Mouse (Mus musculus) NIH3T3 (cell line): ENCODE measurements around the gene Ppp2r5e.

Experiments used
- DNase-seq: peaks from one replicate; pipeline ENCODE4 v3.0.0-alpha.2; 2012; ENCODE audit warnings: low read depth

Gene Ppp2r5e

DNA sequence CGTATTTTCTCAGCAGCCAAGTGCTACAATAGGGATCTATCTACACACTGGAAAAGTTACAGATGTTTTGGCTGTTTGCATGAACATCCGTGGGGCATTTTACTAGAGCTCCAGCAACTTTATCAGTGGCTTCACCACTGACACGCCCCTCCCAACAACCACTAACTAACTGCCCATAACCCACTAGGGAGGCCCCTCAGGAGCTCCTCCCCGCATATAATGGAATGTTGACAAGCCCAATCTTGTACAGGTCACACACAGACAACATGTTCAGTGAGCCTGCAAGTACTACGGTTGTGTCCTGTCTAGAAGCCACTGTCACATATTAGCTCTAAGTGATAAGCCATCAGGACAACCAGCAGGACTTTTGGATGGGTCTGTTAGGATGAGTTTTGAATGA, 18.8 kb downstream of the Ppp2r5e start:
- DNase-seq: no peak

DNA sequence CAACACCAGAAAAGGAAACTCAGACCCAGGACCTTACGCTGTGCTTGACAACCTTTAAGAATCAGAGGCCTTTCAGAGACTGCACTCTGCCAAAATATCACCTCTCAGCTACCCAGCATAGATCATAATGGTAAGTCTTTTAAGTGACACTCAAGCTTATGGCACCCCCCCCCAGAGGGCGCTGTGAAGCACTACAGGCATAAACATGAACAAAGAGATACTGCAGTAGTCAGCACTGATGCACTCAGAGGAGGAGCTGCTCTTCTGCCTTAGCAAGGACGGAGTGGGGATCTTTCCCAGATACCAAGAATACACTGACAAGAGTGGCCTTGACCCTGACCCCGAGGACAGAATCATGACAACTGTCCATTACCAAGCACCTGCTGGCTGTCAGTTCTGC, 23.8 kb downstream of the Ppp2r5e start:
- DNase-seq: no peak

DNA sequence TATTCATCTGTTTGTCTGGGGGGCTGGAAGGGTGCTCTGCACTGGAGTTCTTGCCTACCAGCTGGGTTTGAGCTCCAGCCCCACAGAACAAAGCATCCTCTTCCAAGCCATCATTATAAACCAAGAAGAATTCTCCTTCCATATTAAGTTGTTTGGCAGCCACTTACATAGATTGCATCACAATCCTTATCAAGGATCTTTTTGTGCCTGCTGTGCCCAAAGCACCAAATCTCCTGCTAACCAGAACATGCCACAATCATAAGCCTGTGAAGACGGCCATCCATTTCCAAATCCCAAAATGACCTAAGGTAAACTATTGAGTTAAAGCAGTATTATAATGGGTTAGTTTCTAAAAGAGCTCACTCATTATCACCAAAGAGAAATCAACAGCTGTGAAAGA, 25.9 kb downstream of the Ppp2r5e start:
- DNase-seq: peak; percentile 30

DNA sequence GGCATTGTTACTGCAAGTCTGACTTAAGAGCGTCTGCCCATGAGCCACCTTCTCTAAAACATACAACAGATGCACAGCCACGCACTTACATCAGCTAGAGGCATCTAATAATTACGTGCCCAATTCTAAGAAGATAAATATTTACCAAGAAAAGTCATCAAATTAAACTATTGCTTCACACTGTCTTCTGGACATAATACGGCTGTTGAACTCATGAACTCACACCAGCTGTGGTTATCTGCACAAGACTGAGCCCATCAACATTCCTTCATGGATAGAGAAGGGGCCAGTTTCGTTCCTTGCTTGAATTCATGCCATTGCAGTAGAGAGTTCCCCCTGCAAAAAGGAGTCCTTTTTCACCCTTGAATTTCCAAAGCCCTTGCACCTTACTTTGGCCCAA, 28.3 kb downstream of the Ppp2r5e start:
- DNase-seq: no peak

DNA sequence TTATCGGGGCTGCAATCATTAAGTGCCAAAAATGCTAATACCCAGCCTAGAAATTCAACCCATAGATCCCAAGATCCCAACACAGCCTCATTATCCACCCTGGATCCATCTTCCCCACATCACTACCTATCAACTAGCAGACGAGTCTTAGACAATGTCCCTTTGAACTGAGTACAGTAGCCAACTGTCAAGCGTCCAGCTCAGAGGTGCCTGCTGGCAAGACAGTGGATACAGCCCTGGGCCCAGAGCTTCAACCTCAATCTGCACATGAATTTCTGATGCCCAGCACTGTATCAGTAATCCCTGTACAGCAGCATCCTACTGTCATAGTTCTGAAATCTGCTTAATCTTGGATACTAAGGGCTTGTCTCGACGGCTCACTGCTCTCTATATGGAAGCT, 30.3 kb downstream of the Ppp2r5e start:
- no peak for DNase-seq

DNA sequence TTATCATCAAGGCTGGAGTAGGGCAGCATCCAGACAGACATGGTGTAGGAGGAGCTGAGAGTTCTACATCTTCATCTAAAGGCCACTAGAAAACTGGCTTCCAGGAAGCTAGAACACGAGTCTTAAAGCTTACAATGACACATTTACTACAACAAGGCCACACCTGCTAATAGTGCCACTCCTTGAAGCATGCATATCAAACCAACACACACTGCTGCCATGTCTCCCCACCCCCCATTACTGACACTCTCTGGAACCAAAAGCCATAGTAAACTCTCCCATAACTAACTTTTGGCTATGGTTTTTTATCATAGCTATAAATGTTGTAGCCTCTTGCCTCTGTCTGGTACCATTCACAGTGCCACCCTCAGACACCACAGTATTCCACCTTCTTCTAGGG, 31.5 kb downstream of the Ppp2r5e start:
- no peak for DNase-seq

DNA sequence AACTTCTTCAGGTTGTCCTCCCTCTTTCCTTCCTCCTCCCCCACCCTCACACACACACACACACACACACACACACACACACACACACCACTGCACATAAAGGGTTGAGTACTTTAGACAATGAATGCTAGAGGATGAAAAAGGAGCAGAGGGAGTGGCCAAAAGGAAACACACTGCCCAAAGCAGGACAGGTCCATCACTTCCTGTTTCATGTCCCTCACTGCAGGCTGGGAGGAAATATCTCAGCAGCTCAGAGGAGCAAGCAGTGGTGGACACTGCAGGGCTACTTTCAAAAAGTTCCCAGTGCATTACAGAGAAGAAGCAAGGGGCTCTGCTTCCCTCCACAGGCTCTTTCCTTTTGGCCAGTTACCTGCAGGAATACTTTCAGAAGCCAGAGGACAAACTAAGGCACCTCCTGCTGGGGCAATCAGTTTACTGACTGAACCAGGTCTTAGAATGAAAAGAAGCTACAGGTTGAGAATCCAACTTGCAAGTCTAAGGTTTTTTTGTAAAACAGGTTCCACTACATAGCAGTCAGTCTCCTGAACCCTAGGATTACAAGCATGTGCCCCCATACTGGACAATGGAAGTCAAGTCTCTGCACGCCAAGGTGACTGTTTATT, 32.9 kb downstream of the Ppp2r5e start:
- DNase-seq: no peak

DNA sequence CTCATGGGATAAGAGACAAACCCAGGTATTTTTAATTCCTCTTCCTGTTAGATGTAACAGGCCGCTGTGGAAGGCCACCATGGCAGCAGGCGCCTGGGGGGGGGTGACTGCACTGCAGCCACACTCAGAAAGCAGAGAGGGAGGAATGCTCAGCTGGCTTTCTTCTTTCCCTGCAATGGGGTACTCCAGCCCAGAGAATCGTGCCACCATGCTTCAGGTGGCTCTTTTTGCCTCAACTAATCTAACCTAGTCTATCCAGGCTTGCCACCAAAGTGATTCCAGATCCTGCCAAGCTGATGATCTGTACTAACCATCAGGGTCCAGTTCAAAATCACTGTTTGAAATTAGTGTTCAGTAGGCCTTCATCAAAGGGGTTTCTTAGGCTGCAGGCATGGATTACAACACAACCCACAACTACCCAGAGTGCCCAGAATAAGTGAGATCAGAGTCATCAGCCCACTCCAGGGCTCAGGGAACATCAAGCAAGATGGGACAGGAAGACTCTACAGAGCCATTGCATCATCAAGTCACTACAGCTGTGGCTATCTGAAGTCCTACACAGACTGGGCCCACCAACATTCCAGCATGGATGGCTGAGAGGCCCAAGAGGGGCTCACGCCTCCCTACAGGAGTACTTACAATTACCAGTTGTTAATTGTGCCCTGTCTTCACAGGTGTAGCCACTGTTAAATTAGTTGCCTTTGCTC, 35.2 kb downstream of the Ppp2r5e start:
- no peak for DNase-seq

DNA sequence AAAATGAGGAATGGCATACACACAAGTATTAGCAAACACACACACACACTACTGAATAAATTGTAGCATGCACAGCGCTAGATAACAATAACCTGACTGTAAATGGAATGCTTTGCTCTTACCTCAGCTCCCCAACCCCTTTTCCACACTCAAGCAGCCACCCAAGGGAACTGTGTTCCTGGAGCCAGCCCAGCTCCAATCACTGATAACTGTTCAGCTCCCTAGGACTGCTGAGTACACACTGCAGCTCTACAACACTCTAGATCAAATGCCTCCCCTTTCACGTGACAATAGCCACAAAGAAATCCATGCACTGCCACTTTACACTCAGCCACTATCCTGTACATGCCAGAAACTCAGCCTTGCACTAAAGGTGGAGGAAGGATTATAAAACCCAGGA, 36.8 kb downstream of the Ppp2r5e start:
- peak; percentile 20 for DNase-seq

DNA sequence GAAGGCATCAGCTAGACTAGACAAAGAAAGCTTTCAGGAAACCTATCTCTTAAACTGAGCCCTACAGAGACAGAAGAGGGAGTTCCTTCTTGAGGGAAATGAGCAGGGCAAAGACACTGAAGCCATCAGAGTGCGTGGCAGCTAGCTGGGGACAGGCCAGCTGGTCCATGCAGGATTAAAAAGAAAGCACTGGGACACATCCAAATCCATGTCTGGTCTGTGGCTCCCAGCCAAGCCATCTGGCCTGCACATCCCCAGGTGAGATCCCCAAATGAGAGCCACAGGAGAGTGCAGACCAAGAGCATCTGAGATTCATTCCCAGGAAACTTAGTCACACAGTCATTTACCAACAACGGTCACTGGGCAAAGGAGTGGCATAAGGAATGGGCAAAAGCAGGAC, 38.2 kb downstream of the Ppp2r5e start:
- DNase-seq: no peak

DNA sequence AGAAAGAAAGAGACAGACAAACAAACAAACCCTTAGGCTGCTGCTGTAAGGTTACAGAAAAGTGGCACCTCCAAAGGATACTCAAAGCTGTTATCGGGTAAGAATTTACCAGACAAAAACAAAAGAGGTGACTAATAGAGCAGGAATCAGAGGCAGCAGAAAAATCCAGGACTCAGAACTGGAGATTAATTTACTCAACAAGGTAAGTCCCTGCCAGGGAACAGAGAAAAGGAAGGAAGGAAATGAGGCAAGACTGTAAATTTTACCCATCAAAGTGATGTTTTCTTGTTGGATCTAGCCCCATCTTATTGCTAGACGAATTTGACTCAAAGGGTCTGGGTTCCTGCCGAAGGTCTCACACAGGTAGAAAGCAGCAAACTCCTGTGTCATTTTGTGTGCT, 41.0 kb downstream of the Ppp2r5e start:
- DNase-seq: peak; percentile 37

DNA sequence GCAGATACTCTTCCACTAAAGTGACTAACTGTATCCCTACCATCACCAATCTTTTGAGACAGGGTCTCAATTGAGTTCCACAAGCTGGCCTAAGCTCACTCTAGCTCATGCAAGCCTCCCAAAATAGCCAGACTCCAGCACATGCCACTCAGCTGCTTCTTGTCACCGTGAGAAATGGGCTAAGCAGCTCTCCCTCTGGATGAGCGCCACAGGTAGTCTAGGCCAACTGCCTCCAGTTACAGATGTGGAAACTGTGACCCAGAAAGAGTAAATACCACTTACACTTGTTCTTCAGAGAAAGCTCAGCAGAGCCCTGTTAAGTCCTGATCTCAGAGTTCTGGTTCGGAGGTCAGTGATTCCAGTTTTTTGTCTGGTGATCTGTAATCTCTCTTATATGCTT, 43.7 kb downstream of the Ppp2r5e start:
- DNase-seq: peak; percentile 24

DNA sequence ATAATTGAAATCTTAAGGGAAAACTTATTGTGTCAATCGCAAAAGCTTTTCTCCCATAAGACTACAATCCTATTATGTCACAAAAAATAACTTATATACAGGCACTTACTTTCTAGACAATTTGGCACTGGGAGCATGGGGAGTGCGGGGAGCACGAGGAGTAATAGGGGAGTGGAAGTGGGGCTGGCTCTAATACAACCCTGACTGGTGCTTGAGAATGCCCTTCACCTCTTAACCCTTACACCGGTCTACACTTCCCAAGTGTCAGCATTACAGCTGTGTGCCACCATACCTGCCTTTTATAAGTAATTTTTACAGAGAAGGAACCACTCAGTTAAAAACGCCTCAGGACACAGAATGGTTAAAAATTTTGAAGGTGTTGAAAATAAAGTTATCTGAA, 44.4 kb downstream of the Ppp2r5e start:
- no peak for DNase-seq

DNA sequence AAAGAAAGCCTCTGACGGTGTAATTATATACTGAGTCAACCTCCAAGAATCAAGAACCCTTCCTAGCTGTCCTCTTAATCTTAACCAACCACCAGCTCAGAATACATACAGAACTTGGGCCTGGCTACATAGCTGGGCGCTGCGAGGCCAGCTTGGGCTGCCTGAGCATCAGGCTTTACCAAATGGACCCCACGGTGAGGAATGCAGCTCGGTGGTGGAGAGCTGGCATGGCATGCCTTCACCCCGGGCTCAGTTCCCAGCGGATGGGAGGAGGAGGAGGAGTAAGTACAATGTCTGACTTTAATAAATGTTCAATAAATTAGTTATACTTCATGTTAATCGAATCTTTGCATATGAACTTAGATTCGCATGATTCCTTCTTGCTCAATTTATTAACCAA, 47.0 kb downstream of the Ppp2r5e start:
- no peak for DNase-seq

DNA sequence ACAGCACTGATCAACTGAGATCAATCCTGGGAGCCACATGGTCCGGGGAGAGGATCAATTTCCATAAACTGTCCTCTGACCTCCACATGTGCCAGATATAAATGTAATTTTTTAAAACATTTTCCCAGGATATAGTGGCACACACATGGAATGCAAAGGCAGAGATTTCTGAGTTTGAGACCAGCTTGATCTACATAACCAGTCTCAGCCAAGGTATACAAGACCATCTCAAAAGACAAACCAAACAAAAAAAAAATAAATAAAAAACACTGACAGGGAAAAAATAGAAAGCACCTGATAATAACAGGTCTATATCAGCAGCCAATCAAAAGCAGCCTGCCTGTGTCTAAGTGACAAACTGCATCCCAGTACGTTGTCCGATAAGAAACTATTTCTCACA, 48.9 kb downstream of the Ppp2r5e start:
- DNase-seq: no peak

DNA sequence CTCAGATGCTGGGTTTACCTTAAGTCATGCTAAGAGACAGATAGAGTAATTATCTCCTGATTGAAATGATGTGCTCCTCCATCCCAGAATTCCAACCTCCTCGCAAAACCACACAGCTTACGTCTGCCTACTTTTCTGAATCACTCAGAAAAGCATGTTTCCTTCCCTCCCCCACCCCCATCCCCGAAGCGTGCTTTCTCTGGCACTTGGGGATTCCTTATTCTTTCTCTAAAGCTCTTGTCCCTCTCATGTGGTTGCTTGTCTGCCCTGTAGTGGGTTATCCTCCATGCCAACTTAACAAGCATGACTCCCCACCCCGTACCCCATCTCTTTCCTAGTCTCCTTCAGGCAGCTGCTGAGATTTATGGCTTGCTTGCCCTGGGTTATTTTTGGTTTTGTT, 49.8 kb downstream of the Ppp2r5e start:
- peak; percentile 56 for DNase-seq

DNA sequence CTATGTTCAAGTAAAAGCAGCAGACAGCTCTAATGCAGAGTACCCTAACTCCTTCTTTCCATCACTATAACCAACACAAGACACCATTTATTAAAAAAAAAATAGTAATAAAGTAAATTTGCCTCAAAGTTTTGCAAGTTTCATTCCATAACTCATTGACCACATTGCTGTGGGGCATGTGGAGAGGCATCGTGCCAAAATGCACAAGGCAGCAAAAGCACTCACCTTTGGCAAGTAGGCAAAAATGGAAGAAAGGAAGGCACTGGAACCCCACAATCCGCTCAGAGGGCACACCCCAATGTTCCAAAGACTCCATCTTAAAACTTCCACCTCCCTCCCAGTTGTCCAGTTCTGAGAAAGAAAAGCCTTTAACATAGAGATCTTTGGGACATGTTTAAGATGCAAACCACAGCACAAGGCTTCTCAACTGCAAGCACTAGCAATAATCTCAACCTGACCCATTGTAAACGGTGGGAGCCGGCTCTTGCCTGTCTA, 50.6 kb downstream of the Ppp2r5e start:
- DNase-seq: peak; percentile 60

DNA sequence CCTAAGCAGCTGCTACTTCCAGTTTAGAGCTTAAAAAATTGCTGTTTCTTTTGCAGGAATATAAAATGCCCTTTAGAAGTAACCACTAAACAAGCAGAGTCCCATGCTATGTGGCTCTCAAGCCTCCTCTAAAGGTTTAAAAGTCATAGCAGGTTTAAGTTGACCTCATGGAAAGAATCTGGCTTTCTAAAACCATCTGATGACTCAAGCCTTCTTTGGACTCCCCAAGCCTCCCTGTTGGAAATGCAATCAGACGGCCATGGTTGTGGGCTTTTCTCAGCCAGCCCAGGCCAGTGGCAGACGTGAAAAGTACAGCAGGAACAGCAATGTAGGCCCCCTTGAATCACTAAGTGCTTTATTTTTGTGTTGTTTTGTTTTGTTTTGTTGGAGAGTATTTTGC, 51.4 kb downstream of the Ppp2r5e start:
- DNase-seq: peak; percentile 59

DNA sequence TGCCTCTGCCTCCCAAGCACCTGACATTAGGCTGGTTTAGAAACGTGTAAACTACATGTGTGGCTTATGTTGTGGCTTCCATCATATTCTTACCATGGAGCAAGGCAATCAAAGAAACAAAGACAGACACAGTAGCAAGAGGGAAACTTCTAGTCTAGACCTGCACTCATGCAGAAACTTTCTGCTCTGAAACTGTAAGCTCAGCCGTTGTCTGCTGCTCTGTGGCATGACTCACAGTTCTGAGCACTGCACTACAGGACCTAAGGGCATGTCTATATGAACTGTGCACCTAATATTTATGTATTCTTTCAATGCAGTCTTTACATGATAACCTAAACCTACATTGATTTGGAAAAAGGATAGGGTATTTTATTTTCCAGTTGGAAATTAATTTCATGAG, 51.8 kb downstream of the Ppp2r5e start:
- peak; percentile 49 for DNase-seq

DNA sequence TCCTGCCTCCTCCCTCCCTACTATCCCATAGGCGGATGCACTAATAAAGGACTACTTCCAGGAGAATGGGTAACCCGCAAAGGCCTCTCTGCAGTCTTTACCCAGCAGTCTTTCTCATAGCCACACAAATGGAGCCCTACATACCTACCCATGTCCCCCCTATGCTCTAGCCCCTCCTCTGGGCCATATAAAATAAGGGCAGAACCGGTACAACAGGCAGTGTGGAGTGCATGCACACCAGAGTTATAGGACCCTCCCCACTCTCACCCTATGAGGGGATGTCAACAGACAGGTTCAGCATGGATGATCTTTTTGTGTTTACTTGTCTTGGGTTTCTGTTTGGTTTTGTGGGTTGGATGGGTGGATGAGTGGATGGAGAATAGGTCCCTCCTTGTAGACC, 52.7 kb downstream of the Ppp2r5e start:
- no peak for DNase-seq

DNA sequence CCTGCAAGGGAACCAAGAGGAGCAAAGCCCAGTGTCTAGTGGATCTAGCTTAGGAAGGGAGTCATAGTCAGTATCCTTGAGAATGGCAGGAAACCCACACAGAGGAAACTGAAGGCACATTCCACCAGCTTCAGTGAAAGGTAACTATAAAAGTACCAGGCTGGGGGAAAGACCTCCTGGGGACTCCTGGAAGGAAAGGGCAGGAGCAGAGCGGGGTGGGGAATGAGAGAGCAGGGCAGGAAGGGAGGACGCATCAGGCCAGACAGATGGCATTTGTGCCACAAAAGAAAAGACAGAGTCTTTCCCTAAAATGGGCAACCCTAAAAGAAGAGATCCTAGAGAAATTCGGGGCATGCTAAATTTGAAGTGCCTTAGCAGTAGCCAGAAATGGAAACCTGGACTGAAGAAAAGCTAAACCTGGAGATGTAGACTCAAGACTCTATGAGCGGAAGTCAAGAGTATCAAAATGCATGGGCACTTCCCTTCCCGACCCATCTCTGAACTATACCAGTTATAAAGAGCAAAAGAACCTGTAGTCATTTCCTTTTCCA, 55.3 kb downstream of the Ppp2r5e start:
- DNase-seq: no peak

DNA sequence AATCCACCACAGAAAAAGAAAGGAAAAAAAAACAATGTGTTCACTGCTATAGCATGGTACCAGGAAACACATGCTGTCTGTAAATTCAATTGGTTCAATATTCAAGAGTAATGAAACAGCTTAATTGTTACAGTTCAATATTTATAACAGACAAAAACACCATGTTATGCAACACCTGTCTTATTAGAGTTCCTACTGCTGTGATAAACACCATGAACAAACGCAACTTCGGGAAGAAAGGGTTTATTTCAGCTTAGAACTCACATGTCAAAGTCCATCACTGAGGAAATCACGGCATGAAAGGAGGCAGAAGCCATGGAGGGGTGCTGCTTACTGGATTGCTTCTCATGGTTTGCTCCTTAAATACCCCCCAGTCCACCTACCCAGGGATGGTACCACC, 56.8 kb downstream of the Ppp2r5e start:
- no peak for DNase-seq

DNA sequence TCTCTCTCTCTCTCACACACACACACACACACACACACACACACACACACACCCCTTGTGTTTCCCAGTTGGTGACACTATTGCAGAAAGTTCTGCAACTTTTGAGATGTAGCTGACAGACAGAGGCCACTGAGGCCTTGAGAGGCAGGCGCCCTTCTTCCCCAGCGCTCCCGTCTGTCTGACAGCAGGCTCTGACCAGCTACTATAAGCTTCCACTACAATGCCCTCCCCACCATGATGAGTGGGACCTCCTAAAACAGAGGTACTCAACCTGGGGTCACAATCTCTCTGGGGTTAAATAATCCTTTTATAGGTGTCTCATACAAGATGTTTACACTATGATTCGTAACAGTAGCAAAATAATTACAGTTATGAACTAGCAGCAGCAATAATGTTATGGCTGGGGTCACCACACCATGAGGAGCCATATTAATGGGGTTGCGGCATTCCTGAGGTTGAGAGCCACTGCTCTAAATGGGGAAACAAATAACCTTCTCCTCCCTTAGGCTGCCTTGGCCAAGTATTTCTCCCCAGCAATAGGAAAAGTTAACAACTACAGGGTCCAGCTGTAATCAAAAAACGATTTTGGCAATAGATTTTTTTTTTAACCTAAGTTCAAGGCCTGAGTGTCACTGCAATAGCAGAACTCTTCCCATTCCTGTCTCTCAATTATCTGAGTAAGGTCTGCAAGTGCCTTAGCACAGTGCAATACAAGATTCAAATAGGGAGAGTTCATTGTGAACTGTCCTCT, 58.2 kb downstream of the Ppp2r5e start:
- no peak for DNase-seq
